Mouse (Mus musculus) E14TG2a.4 (cell line): ENCODE measurements around the gene Apoa1.

Source experiments
- H3K27me3 ChIP-seq: 2 replicates; pipeline ENCODE4 v1.6.1; 2014; ENCODE audit warnings: low read length, control low read depth; ENCODE audit not compliant: insufficient read depth
- H3K36me3 ChIP-seq: 2 replicates; pipeline ENCODE4 v1.6.1; 2014; ENCODE audit warnings: low read length, control low read depth; ENCODE audit not compliant: insufficient read depth
- H3K4me1 ChIP-seq: replicated peaks from 2 replicates; pipeline ENCODE4 v1.6.1; 2014; ENCODE audit warnings: low read depth, low read length, control low read depth
- H3K4me3 ChIP-seq: replicated peaks from 2 replicates; pipeline ENCODE4 v1.5.1; 2014; ENCODE audit warnings: mild to moderate bottlenecking, low read length
- H3K9me3 ChIP-seq: 2 replicates; pipeline ENCODE4 v1.6.1; 2014; ENCODE audit warnings: low read length, control low read depth
- CTCF ChIP-seq: conservative IDR thresholded peaks from 2 replicates; pipeline ENCODE4 v1.5.1; 2014; ENCODE audit warnings: low read length
- NANOG ChIP-seq: IDR thresholded peaks from 2 replicates; pipeline ENCODE4 v1.6.1; 2014; ENCODE audit warnings: borderline replicate concordance, low read length, mixed read lengths
- POU5F1 ChIP-seq: IDR thresholded peaks from 2 replicates; pipeline ENCODE4 v1.6.1; 2014; ENCODE audit warnings: low read length, borderline replicate concordance

The Apoa1 gene

GRCm38 (mm10) chr9:46218176-46218575, 10.2 kb upstream of the Apoa1 start:
- Histone ChIP-seq H3K4me3 (no peak overlapping the region), H3K9me3 (no peaks in the 10 kb centered on the region), H3K4me1 (peaks cover 32% of the 10 kb centered on the region), H3K27me3 (no peaks in the 10 kb centered on the region), H3K36me3 (peaks cover 37% of the 10 kb centered on the region)
- TF ChIP-seq NANOG (no peak), CTCF (no peak), POU5F1 (no peak)

GRCm38 (mm10) chr9:46223090-46223489, 5.3 kb upstream of the Apoa1 start:
- TF ChIP-seq POU5F1, result no peak
- no peak for TF ChIP-seq NANOG
- no peak for TF ChIP-seq CTCF
- Histone ChIP-seq H3K9me3 (no peaks in the 10 kb centered on the region), H3K4me1 (peaks cover 10% of the 10 kb centered on the region), H3K36me3 (peaks cover 34% of the 10 kb centered on the region), H3K4me3 (no peak overlapping the region), H3K27me3 (peaks cover 5% of the 10 kb centered on the region; the same call in 1 of the 2 replicates)

GRCm38 (mm10) chr9:46224101-46224500, 4.3 kb upstream of the Apoa1 start:
- Histone ChIP-seq H3K4me1 (peaks cover 20% of the 10 kb centered on the region), H3K4me3 (no peak overlapping the region), H3K27me3 (peaks cover 13% of the 10 kb centered on the region), H3K36me3 (peaks cover 34% of the 10 kb centered on the region), H3K9me3 (no peaks in the 10 kb centered on the region)
- TF ChIP-seq CTCF, result no peak
- no peak for TF ChIP-seq POU5F1
- no peak for TF ChIP-seq NANOG

- peaks cover 19% of the 10 kb centered on the region for H3K27me3 ChIP-seq
- TF ChIP-seq CTCF (no peak), NANOG (no peak), POU5F1 (no peak)
- H3K36me3 ChIP-seq, result peaks cover 31% of the 10 kb centered on the region
- no peaks in the 10 kb centered on the region for H3K9me3 ChIP-seq
- H3K4me1 ChIP-seq, result peaks cover 18% of the 10 kb centered on the region
- no peak overlapping the region for H3K4me3 ChIP-seq
These were observed 3.3 kb upstream of the Apoa1 start for GRCm38 (mm10) chr9:46224945-46225660.

GRCm38 (mm10) chr9:46227064-46227614, 1.2 kb upstream of the Apoa1 start:
- H3K4me1 ChIP-seq, result peaks cover 32% of the 10 kb centered on the region
- peaks cover 10% of the 10 kb centered on the region for H3K36me3 ChIP-seq
- no peak overlapping the region for H3K4me3 ChIP-seq
- TF ChIP-seq NANOG (no peak), CTCF (no peak)
- peaks cover 28% of the 10 kb centered on the region for H3K27me3 ChIP-seq
- no peaks in the 10 kb centered on the region for H3K9me3 ChIP-seq

GRCm38 (mm10) chr9:46229573-46230449, 1.4 kb downstream of the Apoa1 start:
- Histone ChIP-seq H3K9me3 (no peaks in the 10 kb centered on the region), H3K4me1 (peaks cover 32% of the 10 kb centered on the region), H3K36me3 (no peaks in the 10 kb centered on the region), H3K4me3 (peak overlapping the region; percentile 79), H3K27me3 (peaks cover 44% of the 10 kb centered on the region)
- peak; percentile 50 for TF ChIP-seq CTCF
- TF ChIP-seq NANOG, result no peak
- TF ChIP-seq POU5F1, result no peak

- peaks cover 32% of the 10 kb centered on the region for H3K4me1 ChIP-seq
- H3K9me3 ChIP-seq, result no peaks in the 10 kb centered on the region
- no peak for TF ChIP-seq CTCF
- TF ChIP-seq POU5F1, result no peak
- no peak for TF ChIP-seq NANOG
- peak overlapping the region; percentile 79 for H3K4me3 ChIP-seq
- no peaks in the 10 kb centered on the region for H3K36me3 ChIP-seq
- H3K27me3 ChIP-seq, result peaks cover 48% of the 10 kb centered on the region
These were observed 2.1 kb downstream of the Apoa1 start for GRCm38 (mm10) chr9:46230450-46230975.

GRCm38 (mm10) chr9:46235196-46235595, 6.8 kb downstream of the Apoa1 start:
- no peaks in the 10 kb centered on the region for H3K9me3 ChIP-seq
- peaks cover 31% of the 10 kb centered on the region for H3K27me3 ChIP-seq
- no peak for TF ChIP-seq NANOG
- no peak for TF ChIP-seq POU5F1
- TF ChIP-seq CTCF, result no peak
- no peaks in the 10 kb centered on the region for H3K36me3 ChIP-seq
- peaks cover 15% of the 10 kb centered on the region for H3K4me1 ChIP-seq
- no peak overlapping the region for H3K4me3 ChIP-seq
